Mouse (Mus musculus) forebrain, embryonic 12.5 days (tissue): ENCODE results near the gene Ostm1. TPM values are rescaled to one million over a fixed set of nuclear protein-coding genes. Genes with fewer than 3 reads are reported as not detected.

Experiments used
- ATAC-seq: fragments of 200-750 bp; cut with Nextera tagmentation; 2 replicates; pipeline ENCODE4 v1.8.0; 2017; ENCODE audit warnings: moderate TSS enrichment; ENCODE audit not compliant: low FRiP score
- H3K27ac ChIP-seq: fragments of 300-500 bp; sonication (generic); 2 replicates; pipeline ENCODE4 v1.5.1; 2016; ENCODE audit warnings: mild to moderate bottlenecking
- H3K27me3 ChIP-seq: fragments of 300-500 bp; sonication (generic); 2 replicates; pipeline ENCODE4 v1.6.1; 2016; ENCODE audit warnings: mild to moderate bottlenecking
- H3K36me3 ChIP-seq: fragments of 300-500 bp; sonication (generic); replicated peaks from 2 replicates; pipeline ENCODE4 v1.6.1; 2016; ENCODE audit warnings: mild to moderate bottlenecking
- H3K4me1 ChIP-seq: fragments of 300-500 bp; sonication (generic); 2 replicates; pipeline ENCODE4 v1.6.1; 2016
- H3K4me2 ChIP-seq: fragments of 300-500 bp; sonication (generic); 2 replicates; pipeline ENCODE4 v1.6.1; 2016; ENCODE audit warnings: mild to moderate bottlenecking, moderate library complexity
- H3K4me3 ChIP-seq: fragments of 300-500 bp; sonication (generic); replicated peaks from 2 replicates; pipeline ENCODE4 v1.5.1; 2016; ENCODE audit warnings: mild to moderate bottlenecking
- H3K9ac ChIP-seq: fragments of 300-500 bp; sonication (generic); 2 replicates; pipeline ENCODE4 v1.6.1; 2016; ENCODE audit warnings: mild to moderate bottlenecking
- H3K9me3 ChIP-seq: fragments of 300-500 bp; sonication (generic); 2 replicates; pipeline ENCODE4 v1.6.1; 2016
- WGBS: fragments of 180-500 bp; shearing (Covaris S2); methylation state at CpG from one replicate; pipeline ENCODE4 v1.1.7; 2016; 5-methylcytosine and 5-hydroxymethylcytosine counted together
- polyA plus RNA-seq: library from polyadenylated mRNA; unstranded; fragments of >200 nt; fragmentation: Nextera tagmentation; extraction: Ambion mirVana; gene quantifications from 2 replicates; pipeline ENCODE4 v1.2.1, GENCODE M21; 2016

Ostm1 gene
- polyA plus RNA-seq, 1 experiment from 2014 or later = 65.4 TPM

DNA sequence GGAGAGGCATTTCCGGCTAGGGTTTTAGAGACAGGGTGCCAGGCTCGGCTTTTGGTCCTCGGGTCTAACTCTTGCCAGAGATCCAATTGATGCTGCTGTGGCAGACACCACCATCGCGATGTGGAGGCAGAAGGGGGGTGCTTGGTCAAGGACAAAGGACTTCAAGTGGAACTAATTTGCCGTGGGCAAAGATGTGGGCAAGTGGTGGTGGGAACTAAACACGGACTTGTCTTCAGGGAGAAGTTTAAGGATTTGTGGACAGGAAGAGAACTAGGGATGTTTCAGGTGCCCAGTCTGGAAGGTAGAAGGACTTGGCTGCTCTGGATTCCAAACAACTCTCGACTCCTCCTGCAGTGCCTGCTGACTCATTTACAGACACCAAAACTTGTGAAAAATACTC, 1.5 kb downstream of the Ostm1 start:
- Histone ChIP-seq H3K27ac (peak overlapping the region; percentile 90), H3K9me3 (no peaks in the 10 kb centered on the region), H3K27me3 (peaks cover 43% of the 10 kb centered on the region), H3K9ac (peak overlapping the region; percentile 97), H3K4me3 (peak overlapping the region; percentile 72), H3K36me3 (no peaks in the 10 kb centered on the region; the same call in 1 of the 2 replicates), H3K4me1 (peaks cover 71% of the 10 kb centered on the region), H3K4me2 (peak overlapping the region; percentile 73)
- WGBS = under 1% methylated on average over 8 of the region's 8 CpGs
- ATAC-seq = no peak

DNA sequence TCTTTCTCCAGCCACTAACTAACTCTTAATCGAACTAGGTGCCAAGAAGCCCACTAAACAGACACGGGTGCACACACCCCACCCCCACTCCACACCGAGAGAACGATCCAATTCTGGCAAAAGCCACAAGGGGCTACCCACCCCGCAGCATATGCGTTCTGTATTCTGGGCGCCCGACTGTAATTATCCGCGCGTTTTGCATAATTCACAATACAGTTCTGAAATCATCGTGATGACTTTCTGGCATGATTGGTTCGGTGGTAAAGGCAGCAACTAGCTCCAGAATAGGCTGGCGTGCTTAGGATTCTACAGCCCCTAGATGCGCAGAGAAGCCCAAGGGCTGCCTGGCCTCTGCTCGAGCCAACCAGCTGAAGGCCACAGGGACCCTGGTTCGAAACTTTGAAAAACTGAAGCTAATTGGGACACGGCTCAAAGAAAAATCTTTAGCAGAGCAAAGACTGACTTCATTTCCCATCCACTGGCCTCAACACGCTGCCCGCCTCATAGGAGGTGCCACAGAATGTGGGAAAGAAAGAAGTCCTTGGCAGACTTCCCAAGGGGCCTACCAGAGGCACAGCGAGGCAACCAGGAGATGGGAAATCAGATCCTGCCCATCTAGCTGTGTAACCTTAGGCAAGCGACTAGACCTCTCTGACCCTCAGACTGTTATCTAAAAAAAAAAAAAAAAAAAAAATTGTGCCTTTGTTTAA, 2.1 kb downstream of the Ostm1 start:
- peak overlapping the region; percentile 73 for H3K4me2 ChIP-seq
- no peaks in the 10 kb centered on the region; the same call in 1 of the 2 replicates for H3K36me3 ChIP-seq
- no peaks in the 10 kb centered on the region for H3K9me3 ChIP-seq
- 7% methylated on average over 22 of the region's 22 CpGs for WGBS
- peak overlapping the region; percentile 97 for H3K9ac ChIP-seq
- peak overlapping the region; percentile 72 for H3K4me3 ChIP-seq
- peaks cover 71% of the 10 kb centered on the region for H3K4me1 ChIP-seq
- peaks cover 46% of the 10 kb centered on the region for H3K27me3 ChIP-seq
- H3K27ac ChIP-seq = peak overlapping the region; percentile 90
- no peak for ATAC-seq

DNA sequence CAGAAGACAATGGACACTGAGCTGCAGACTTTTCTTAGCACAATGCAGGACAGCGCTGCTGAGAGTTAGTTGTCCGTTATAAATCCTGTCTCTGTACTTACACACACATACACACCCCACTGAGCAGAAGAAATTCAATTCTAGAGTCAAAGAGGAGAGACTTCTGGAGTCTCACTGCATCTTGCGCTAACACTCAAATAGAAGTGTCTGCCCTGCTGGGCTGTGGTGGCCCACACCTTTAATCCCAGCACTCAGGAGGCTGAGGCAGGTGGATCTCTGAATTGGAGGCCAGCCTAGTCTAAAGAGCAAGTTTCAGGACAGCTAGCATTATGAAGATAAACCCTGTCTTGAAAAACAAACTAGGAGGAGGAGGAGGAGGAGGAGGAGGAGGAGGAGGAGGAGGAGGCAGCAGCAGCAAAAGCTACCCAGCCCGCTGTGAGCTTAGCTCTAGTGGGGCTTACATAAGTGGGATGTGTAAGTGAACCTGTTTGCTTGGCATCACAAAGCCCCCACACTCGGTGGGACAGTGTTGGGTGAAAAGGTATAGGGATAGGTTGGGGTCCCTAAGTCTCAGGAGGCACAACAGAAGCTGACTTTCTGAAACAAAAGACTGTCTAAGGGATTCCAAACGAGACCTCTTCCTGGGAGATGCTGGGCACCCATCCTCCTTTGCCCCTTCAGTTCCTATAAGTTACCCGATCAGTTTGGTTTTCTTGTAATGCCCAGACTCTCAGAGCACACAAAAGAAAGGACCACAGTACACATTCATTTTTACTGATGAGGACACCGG, 4.5 kb downstream of the Ostm1 start:
- H3K4me3 ChIP-seq = no peak overlapping the region
- no peaks in the 10 kb centered on the region; the same call in 1 of the 2 replicates for H3K36me3 ChIP-seq
- peaks cover 84% of the 10 kb centered on the region for H3K4me1 ChIP-seq
- H3K4me2 ChIP-seq = peak overlapping the region; percentile 8; the same call in 1 of the 2 replicates
- H3K9me3 ChIP-seq = no peaks in the 10 kb centered on the region
- 15% methylated on average over 8 of the region's 8 CpGs for WGBS
- ATAC-seq = no peak
- H3K27ac ChIP-seq = peak overlapping the region; percentile 59
- peaks cover 63% of the 10 kb centered on the region for H3K27me3 ChIP-seq
- 0 out of 2 replicates have a peak overlapping the region, but pooled peaks have one; percentile 13 for H3K9ac ChIP-seq

DNA sequence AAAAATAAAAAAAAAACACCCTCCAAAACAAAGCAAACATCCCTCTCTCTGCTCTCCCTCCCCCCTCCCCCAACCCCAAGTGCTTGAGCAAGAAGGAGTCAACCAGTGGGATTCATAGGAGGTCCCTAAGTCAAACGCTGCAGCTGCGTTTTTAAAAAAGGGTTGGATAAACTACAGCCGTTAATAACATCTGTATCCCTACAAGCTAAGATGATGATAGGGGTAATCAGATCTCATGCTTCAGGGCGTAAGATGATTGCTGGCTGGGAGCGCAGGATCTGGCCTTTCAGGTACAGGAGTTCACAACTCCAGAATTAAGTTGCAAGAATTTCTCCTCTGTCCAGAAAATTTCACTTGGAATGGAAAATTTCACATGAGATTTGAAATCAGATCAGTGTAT, 5.9 kb downstream of the Ostm1 start:
- no peak overlapping the region for H3K27ac ChIP-seq
- peaks cover 72% of the 10 kb centered on the region for H3K27me3 ChIP-seq
- H3K4me3 ChIP-seq = no peak overlapping the region
- no peaks in the 10 kb centered on the region; the same call in 1 of the 2 replicates for H3K36me3 ChIP-seq
- WGBS = 10% methylated on average over 5 of the region's 5 CpGs
- H3K4me2 ChIP-seq = 0 out of 2 replicates have a peak overlapping the region, but pooled peaks have one; percentile 2
- H3K9me3 ChIP-seq = no peaks in the 10 kb centered on the region
- no peak overlapping the region for H3K9ac ChIP-seq
- H3K4me1 ChIP-seq = peaks cover 84% of the 10 kb centered on the region
- no peak for ATAC-seq

DNA sequence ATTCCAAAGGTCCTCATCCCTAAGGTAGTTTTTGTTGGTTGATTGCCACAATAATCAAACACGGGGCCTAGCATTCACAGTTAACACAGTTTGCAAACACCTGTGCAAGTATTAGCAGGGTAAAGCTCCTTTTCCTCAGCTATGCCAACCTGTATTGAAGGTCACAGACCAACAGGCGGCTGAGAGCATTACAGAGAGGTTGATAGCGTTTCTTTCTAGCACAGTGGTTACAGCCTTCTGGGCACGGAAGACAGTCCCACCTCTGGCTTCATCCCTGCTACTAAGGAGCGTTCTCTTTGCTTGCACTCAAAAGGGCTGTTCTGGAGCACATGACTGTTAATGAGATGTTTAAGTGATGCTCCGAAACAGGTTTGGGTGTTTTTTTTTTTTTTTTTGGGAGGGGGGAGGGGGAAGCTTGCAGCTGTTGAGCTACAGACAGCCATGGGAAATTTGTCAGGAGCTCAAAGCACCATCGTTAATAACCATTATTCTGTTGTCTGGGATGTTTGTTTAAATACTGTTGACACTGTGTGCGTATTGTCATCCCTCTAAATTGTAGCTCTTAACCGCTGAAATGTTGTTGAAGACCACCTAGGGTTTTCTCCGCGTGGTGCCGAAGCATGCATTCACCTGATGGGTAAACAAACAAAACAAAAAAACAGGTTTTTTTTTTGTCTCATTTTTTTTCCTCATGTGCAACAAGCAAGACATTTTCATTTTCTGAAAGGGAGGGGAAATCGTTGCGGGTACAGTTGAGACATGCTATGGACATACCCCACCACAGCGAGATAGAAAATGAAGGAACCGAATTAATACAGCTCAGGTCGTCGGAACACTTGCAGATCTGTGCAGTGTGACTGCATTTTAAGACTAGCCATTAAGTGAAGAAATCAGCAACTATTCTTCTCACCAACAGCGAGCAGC, 6.9 kb downstream of the Ostm1 start:
- Histone ChIP-seq H3K27ac (peak overlapping the region; percentile 85), H3K9me3 (no peaks in the 10 kb centered on the region), H3K4me2 (peak overlapping the region; percentile 66), H3K4me1 (peaks cover 76% of the 10 kb centered on the region), H3K9ac (peak overlapping the region; percentile 58), H3K36me3 (no peaks in the 10 kb centered on the region; the same call in 1 of the 2 replicates), H3K4me3 (peak overlapping the region; percentile 44), H3K27me3 (peaks cover 77% of the 10 kb centered on the region)
- ATAC-seq = no peak
- WGBS = under 1% methylated on average over 19 of the region's 19 CpGs

DNA sequence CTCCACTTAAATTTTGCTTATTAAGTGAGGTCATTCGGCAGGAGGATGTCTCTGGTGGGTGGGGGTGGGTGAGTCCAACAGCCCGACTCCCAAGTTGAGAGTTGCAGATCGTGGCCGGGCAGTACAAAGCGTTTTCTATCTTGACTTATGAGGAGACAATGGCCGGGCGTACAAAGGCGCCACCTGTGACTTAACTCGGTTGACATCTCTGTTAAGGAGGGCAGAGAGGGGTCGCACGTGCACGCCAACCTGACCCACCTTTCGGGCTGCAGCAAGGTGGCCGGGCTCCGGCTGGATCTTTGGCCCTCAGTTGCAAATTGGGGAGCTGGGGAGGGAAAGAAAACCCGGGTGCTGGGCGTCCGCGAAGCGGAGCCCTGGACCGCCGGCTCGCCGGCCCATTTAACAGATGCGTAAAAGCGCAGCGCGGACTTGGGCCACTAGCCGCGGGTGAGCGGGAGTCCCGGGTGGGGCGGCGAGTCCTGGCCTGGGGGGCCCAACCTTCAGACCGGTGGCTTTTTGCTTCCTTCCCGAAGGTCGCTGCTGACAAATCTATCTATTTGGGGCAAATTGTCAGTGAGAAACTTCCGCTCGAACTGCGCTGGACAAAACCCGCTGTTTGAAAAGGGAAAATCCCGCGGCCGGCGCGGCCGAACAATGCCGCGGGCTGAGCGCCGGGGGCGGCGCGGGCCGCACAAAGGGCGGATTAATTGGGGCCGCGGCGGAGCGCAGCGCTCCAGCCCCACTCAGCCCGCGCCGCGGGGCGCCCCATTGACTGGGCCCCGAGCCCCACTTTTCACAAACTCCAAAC, 7.8 kb downstream of the Ostm1 start:
- under 1% methylated on average over 67 of the region's 67 CpGs for WGBS
- H3K4me3 ChIP-seq = peak overlapping the region; percentile 44
- H3K36me3 ChIP-seq = no peaks in the 10 kb centered on the region; the same call in 1 of the 2 replicates
- peaks cover 70% of the 10 kb centered on the region for H3K4me1 ChIP-seq
- no peaks in the 10 kb centered on the region for H3K9me3 ChIP-seq
- ATAC-seq = peak; percentile 72
- peak overlapping the region; percentile 85 for H3K27ac ChIP-seq
- H3K27me3 ChIP-seq = peaks cover 72% of the 10 kb centered on the region
- H3K9ac ChIP-seq = peak overlapping the region; percentile 58
- H3K4me2 ChIP-seq = peak overlapping the region; percentile 66

DNA sequence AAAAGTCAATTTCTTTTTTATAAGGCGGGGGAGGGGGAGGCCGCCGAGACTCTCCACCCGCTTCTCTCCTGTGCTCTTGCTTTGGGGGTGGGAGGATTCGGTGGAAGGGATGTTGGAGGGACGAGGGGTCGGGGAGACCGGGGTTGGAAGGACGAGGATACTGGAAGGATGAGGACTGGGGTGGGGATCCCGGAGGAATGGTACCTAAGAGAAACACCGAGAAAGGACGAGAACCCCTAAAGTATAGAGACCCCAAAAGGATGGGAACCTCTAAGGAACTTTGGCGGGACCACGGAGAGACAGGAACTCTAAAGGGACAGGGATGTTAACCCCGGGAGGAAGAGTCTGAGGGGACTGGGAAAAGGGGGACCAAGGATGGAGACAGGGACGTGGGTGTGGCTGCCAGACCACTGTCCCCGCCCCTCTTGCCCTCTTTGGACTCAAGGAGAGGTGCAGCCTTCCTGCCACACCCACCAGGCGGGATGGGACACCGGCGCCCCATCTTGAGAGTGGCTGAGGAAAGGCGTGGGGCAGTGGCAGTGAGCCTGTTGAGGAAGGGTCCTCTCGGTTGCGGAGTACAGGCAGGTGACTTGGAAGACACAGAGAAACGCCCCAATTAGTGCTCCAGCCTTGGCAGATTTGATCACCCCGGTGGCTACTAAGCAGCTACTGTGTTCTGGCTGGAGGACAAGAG, 8.5 kb downstream of the Ostm1 start:
- Histone ChIP-seq H3K4me1 (peaks cover 63% of the 10 kb centered on the region), H3K9me3 (no peaks in the 10 kb centered on the region), H3K36me3 (no peaks in the 10 kb centered on the region), H3K27ac (peak overlapping the region; percentile 85; the same call in 1 of the 2 replicates), H3K4me3 (peak overlapping the region; percentile 44), H3K9ac (peak overlapping the region; percentile 58), H3K4me2 (peak overlapping the region; percentile 66), H3K27me3 (peaks cover 65% of the 10 kb centered on the region)
- peak; percentile 47 for ATAC-seq
- 0% methylated on average over 25 of the region's 25 CpGs for WGBS

DNA sequence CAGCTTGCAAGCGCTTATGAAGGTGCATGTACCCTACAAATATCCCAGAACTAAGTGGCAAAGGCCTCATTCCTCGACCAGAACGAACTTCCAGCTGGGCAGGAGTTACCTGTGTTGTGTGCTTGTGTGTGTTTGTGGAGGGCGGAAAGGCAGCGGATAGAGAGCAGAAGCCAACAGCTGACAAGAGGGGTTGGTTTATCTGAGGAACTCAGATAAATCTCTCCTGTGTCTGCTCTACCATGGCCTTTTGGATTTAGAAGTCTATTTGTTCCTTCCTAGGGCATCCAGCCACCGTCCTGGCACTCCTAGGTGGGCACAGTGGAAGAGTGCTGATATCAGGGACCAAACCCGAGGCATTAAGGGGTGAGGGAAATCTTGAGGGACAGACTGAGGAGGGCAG, 9.6 kb downstream of the Ostm1 start:
- Histone ChIP-seq H3K27me3 (peaks cover 54% of the 10 kb centered on the region), H3K9me3 (no peaks in the 10 kb centered on the region), H3K27ac (no peak overlapping the region), H3K4me3 (no peak overlapping the region), H3K4me2 (0 out of 2 replicates have a peak overlapping the region, but pooled peaks have one; percentile 66), H3K9ac (no peak overlapping the region), H3K4me1 (peaks cover 53% of the 10 kb centered on the region), H3K36me3 (no peaks in the 10 kb centered on the region)
- no peak for ATAC-seq
- 28% methylated on average over 7 of the region's 7 CpGs for WGBS

DNA sequence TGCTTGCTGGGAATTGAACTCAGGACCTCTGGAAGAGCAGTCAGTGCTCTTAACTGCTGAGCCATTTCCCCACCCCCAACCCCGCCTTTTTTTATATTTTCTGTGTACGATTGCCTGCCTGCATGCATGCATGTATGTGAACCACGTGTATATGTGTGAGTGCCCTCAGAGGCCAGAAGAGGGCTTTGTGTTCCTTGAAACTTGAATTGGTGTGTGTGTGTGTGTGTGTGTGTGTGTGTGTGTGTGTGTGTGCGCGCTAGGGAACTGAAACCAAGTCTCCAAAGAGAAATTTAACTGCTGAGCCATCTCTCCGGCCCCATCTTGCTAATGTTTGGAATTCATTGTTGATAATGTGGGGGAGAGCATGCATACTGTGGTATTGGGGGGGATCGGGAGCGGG, 15.0 kb downstream of the Ostm1 start:
- Histone ChIP-seq H3K27me3 (peaks cover 18% of the 10 kb centered on the region), H3K9ac (no peak overlapping the region), H3K9me3 (no peaks in the 10 kb centered on the region), H3K4me2 (no peak overlapping the region), H3K4me1 (0 out of 2 replicates have a peak, but pooled peaks cover 2% of the 10 kb centered on the region), H3K36me3 (no peaks in the 10 kb centered on the region), H3K27ac (no peak overlapping the region), H3K4me3 (no peak overlapping the region)
- WGBS = 90% methylated on average over 8 of the region's 8 CpGs
- no peak for ATAC-seq

DNA sequence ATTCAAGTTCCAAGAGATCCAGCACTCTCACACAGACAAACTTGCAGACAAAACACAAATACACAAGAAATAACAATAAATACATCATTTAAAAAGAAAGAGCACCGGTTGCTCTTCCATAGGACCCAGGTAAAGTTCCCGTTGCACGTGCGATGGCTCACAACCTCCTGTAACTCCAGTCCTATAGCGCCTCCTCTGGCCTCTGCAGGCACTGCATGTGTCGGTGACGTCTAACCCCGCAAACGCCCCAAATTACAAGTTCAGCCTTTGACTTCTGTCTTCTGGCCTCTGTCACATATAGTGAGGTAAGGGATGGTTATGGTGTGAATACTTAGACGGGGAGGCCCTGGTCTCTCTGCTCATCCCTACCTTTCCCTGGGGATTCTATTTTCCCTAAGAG, 17.9 kb downstream of the Ostm1 start:
- ATAC-seq = no peak
- WGBS = 34% methylated on average over 10 of the region's 10 CpGs
- H3K36me3 ChIP-seq = no peaks in the 10 kb centered on the region; the same call in 1 of the 2 replicates
- H3K4me1 ChIP-seq = 0 out of 2 replicates have a peak, but pooled peaks cover under 1% of the 10 kb centered on the region
- no peaks in the 10 kb centered on the region for H3K27me3 ChIP-seq
- no peak overlapping the region for H3K4me3 ChIP-seq
- peaks cover 12% of the 10 kb centered on the region for H3K9me3 ChIP-seq
- no peak overlapping the region for H3K27ac ChIP-seq
- H3K4me2 ChIP-seq = no peak overlapping the region
- no peak overlapping the region for H3K9ac ChIP-seq
